Mouse (Mus musculus) small intestine, adult 2 months (tissue): ENCODE results near the gene Tmem30b.

Experiments used
- CTCF ChIP-seq: fragments of 200-500 bp; IDR thresholded peaks from 2 replicates; pipeline ENCODE4 v1.5.1; 2012; ENCODE audit warnings: low read depth, mild to moderate bottlenecking, control low read depth, inconsistent platforms, low read length, moderate library complexity, mixed read lengths; ENCODE audit not compliant: insufficient replicate concordance, insufficient read length; ENCODE audit errors: extremely low read depth
- POLR2A ChIP-seq: fragments of 200-500 bp; IDR thresholded peaks from 2 replicates; pipeline ENCODE4 v1.6.1; 2012; ENCODE audit warnings: low read depth, mild to moderate bottlenecking, control low read depth, inconsistent platforms, low read length, moderate library complexity

DNA sequence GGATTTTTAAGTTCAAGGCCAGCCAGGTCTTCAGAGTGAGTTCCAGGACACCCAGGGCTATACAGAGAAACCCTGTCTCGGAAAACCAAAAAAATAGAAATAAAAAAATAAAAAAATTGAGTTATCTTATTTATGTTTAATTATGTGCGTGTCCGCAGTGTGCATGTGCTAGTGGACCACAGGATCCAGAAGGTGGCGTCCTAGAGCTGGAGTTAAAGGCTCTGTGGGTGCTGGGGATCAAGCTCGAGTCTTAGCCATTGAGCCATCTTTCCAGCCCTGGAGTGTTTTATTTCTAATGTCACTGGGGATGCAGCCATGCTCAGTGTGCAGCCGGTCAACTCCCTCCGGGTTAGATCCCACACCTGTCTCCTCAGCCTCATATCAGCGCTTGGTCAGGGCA, 29.7 kb downstream of the Tmem30b start:
- TF ChIP-seq CTCF (no peak), POLR2A (no peak)
